Mouse (Mus musculus) G1E (cell line): ENCODE results near the gene Pla2g4f. TPM values are rescaled to one million over a fixed set of nuclear protein-coding genes. Genes with fewer than 3 reads are reported as not detected.
A peak's percentile ranks its signal among the peaks of the same experiment; 100 is the strongest.

Source experiments
- ATAC-seq: 2 replicates; pipeline ENCODE4 v1.8.0; 2016; ENCODE audit warnings: mild to moderate bottlenecking; ENCODE audit not compliant: insufficient number of reproducible peaks, poor library complexity, low FRiP score, severe bottlenecking; ENCODE audit errors: extremely low read depth
- DNase-seq: peaks from one replicate; pipeline ENCODE4 v3.0.0; 2012; ENCODE audit warnings: low spot score
- H3K27me3 ChIP-seq: 2 replicates; pipeline ENCODE4 v1.6.1; 2012; ENCODE audit warnings: mild to moderate bottlenecking, low read length, inconsistent platforms; ENCODE audit not compliant: insufficient read depth
- H3K36me3 ChIP-seq: replicated peaks from 2 replicates; pipeline ENCODE3; 2012; ENCODE audit warnings: mild to moderate bottlenecking, inconsistent platforms
- H3K4me1 ChIP-seq: 2 replicates; pipeline ENCODE4 v1.6.1; 2012; ENCODE audit warnings: low read depth, low read length, inconsistent platforms, mixed read lengths; ENCODE audit not compliant: insufficient read depth
- H3K4me3 ChIP-seq: 2 replicates; pipeline ENCODE4 v1.5.1; 2012; ENCODE audit warnings: low read depth, mild to moderate bottlenecking, inconsistent platforms, low read length, moderate library complexity, mixed read lengths
- H3K9me3 ChIP-seq: replicated peaks from 2 replicates; pipeline ENCODE4 v1.6.1; 2012; ENCODE audit warnings: inconsistent platforms
- CTCF ChIP-seq: IDR thresholded peaks from 2 replicates; pipeline ENCODE4 v1.5.1; 2012; ENCODE audit warnings: low read depth, low read length, inconsistent platforms, mixed read lengths
- GATA1 ChIP-seq: IDR thresholded peaks from 2 replicates; pipeline ENCODE4 v1.6.1; 2012; ENCODE audit warnings: borderline replicate concordance, low read length, inconsistent platforms, mixed read lengths
- GATA2 ChIP-seq: IDR thresholded peaks from 2 replicates; pipeline ENCODE4 v1.6.1; 2012; ENCODE audit warnings: low read depth, low read length, inconsistent platforms, borderline replicate concordance
- POLR2AphosphoS5 ChIP-seq: IDR thresholded peaks from 2 replicates; pipeline ENCODE4 v1.6.1; 2012; ENCODE audit warnings: low read depth, low read length, inconsistent platforms; ENCODE audit not compliant: insufficient replicate concordance
- TAL1 ChIP-seq: conservative IDR thresholded peaks from 2 replicates; pipeline ENCODE4 v1.6.1; 2012; ENCODE audit warnings: low read depth, low read length, inconsistent platforms, mixed read lengths
- polyA plus RNA-seq: library from polyadenylated mRNA; stranded (reverse); fragments of >175 nt; gene quantifications from 2 replicates; pipeline ENCODE4 v1.2.3, GENCODE M21; 2012
- total RNA-seq, 2 experiments: library from RNA; stranded (forward) in 1 of 2; stranded (reverse) in 1 of 2; fragments of 200-1000 nt in 1 of 2; fragments of >200 nt in 1 of 2; fragmentation: Nextera tagmentation in 1 of 2; gene quantifications; 2 replicates each; pipeline ENCODE4 v1.2.3; 2014 to 2017

Gene Pla2g4f
- total and polyA plus RNA-seq, 3 experiments: 0.03 to 0.05 TPM; not detected in 1

GRCm38 (mm10) chr2:120284094-120284493 lies 29.9 kb downstream of the Pla2g4f start:
- peaks cover 9% of the 10 kb centered on the region for H3K27me3 ChIP-seq
- ATAC-seq (no peak), DNase-seq (no peak)
- H3K4me3 ChIP-seq: no peak overlapping the region
- no peaks in the 10 kb centered on the region for H3K9me3 ChIP-seq
- H3K4me1 ChIP-seq: peaks cover 6% of the 10 kb centered on the region; the same call in 1 of the 2 replicates
- H3K36me3 ChIP-seq: no peaks in the 10 kb centered on the region
- TF ChIP-seq TAL1: no peak

- Histone ChIP-seq H3K36me3 (no peaks in the 10 kb centered on the region), H3K27me3 (peaks cover 9% of the 10 kb centered on the region), H3K9me3 (no peaks in the 10 kb centered on the region), H3K4me1 (peaks cover 6% of the 10 kb centered on the region; the same call in 1 of the 2 replicates), H3K4me3 (no peak overlapping the region)
- ATAC-seq: no peak
- no peak for DNase-seq
- TF ChIP-seq GATA1: no peak
- TF ChIP-seq GATA2: no peak
- no peak for TF ChIP-seq CTCF
- no peak for TF ChIP-seq POLR2AphosphoS5
- no peak for TF ChIP-seq TAL1
Observed at GRCm38 (mm10) chr2:120283550-120283949, 30.4 kb downstream of the Pla2g4f start.

- ATAC-seq: no peak
- H3K27me3 ChIP-seq: peaks cover 13% of the 10 kb centered on the region; the same call in 1 of the 2 replicates
- no peak for DNase-seq
- H3K9me3 ChIP-seq: no peaks in the 10 kb centered on the region
- peaks cover 6% of the 10 kb centered on the region; the same call in 1 of the 2 replicates for H3K4me1 ChIP-seq
- no peak for TF ChIP-seq GATA1
- TF ChIP-seq POLR2AphosphoS5: no peak
- no peak for TF ChIP-seq CTCF
- no peak for TF ChIP-seq GATA2
- no peak for TF ChIP-seq TAL1
- no peak overlapping the region for H3K4me3 ChIP-seq
- H3K36me3 ChIP-seq: no peaks in the 10 kb centered on the region
Observed at GRCm38 (mm10) chr2:120281221-120281620, 32.7 kb downstream of the Pla2g4f start.

GRCm38 (mm10) chr2:120279961-120280360 lies 34.0 kb downstream of the Pla2g4f start:
- ATAC-seq (no peak; the same call in 1 of the 2 replicates), DNase-seq (peak; percentile 34)
- H3K27me3 ChIP-seq: peaks cover 17% of the 10 kb centered on the region
- H3K4me3 ChIP-seq: no peak overlapping the region
- peaks cover 6% of the 10 kb centered on the region; the same call in 1 of the 2 replicates for H3K4me1 ChIP-seq
- no peaks in the 10 kb centered on the region for H3K36me3 ChIP-seq
- no peaks in the 10 kb centered on the region for H3K9me3 ChIP-seq
- TF ChIP-seq CTCF (peak; percentile 79), GATA1 (no peak), POLR2AphosphoS5 (no peak)

- Histone ChIP-seq H3K27me3 (peaks cover 18% of the 10 kb centered on the region), H3K36me3 (no peaks in the 10 kb centered on the region), H3K4me1 (peaks cover 6% of the 10 kb centered on the region; the same call in 1 of the 2 replicates), H3K9me3 (no peaks in the 10 kb centered on the region), H3K4me3 (no peak overlapping the region)
- no peak for ATAC-seq
- DNase-seq: no peak
- TF ChIP-seq POLR2AphosphoS5: no peak
- TF ChIP-seq CTCF: no peak
Observed at GRCm38 (mm10) chr2:120276951-120277350, 37.0 kb downstream of the Pla2g4f start.

- TF ChIP-seq CTCF (no peak), GATA1 (no peak), TAL1 (no peak), GATA2 (no peak), POLR2AphosphoS5 (no peak)
- ATAC-seq (no peak), DNase-seq (no peak)
- Histone ChIP-seq H3K27me3 (peaks cover 23% of the 10 kb centered on the region), H3K4me3 (no peak overlapping the region), H3K9me3 (no peaks in the 10 kb centered on the region), H3K4me1 (no peaks in the 10 kb centered on the region), H3K36me3 (no peaks in the 10 kb centered on the region)
Observed at GRCm38 (mm10) chr2:120268635-120269034, 45.3 kb downstream of the Pla2g4f start.

GRCm38 (mm10) chr2:120265523-120265922 lies 48.4 kb downstream of the Pla2g4f start:
- no peak for ATAC-seq
- no peaks in the 10 kb centered on the region for H3K4me1 ChIP-seq
- TF ChIP-seq POLR2AphosphoS5 (no peak), TAL1 (no peak), CTCF (no peak), GATA1 (no peak), GATA2 (no peak)
- no peaks in the 10 kb centered on the region for H3K9me3 ChIP-seq
- H3K4me3 ChIP-seq: no peak overlapping the region
- no peak for DNase-seq
- peaks cover 22% of the 10 kb centered on the region for H3K27me3 ChIP-seq
- no peaks in the 10 kb centered on the region for H3K36me3 ChIP-seq
